Mouse (Mus musculus): ENCODE measurements at regions not wholly inside any gene's neighbourhood (a gene's known extent, or its start where the extent isn't known, plus 50 kb on each side); places are given as distances from the start of the nearest gene placed in this dataset.

DNA sequence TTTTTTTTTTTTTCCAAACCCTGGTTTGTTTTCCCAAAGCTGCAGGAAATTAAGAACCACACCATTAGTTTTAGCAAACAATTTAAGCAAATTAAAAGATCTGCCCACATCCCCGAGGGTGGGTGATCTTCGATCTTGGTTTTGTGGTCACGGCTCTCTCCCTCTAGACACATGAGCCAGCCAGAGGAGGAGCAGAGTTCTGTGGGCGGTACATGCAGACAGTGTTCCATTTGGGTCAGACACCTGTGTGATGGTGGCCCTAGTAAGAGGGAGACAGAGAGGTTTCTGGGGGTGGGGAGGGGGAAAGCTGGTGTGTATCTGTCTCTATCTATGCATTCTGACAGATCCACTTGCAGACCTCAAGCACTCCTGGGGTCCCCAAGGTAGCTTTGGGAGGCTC is 118.0 kb downstream of the Vapb start:
- Histone ChIP-seq H3K36me3 (ENCODE audit: insufficient read depth, low read length) (no peaks in the 10 kb centered on the region), H3K27ac (ENCODE audit: low read depth, low read length) (no peak overlapping the region), H3K9me3 (ENCODE audit: low read length) (no peaks in the 10 kb centered on the region), H3K4me2 (ENCODE audit: low read depth, low read length, poor library complexity, severe bottlenecking) (no peak overlapping the region), H3K27me3 (ENCODE audit: insufficient read depth, low read length) (no peaks in the 10 kb centered on the region), H3K9ac (replicated peaks; ENCODE audit: low read length, poor library complexity, severe bottlenecking) (no peak overlapping the region), H3K4me3 (ENCODE audit: low read depth, low read length) (no peak overlapping the region), H3K4me1 (ENCODE audit: insufficient read depth, low read length) (no peaks in the 10 kb centered on the region)
- DNase-seq (ENCODE audit: low spot score) (no peak), ATAC-seq (ENCODE audit: low FRiP score) (no peak)
- TF ChIP-seq CTCF (IDR thresholded peaks at IDR 0.05) = no peak
- WGBS = 62% methylated on average over 4 of the region's 4 CpGs

DNA sequence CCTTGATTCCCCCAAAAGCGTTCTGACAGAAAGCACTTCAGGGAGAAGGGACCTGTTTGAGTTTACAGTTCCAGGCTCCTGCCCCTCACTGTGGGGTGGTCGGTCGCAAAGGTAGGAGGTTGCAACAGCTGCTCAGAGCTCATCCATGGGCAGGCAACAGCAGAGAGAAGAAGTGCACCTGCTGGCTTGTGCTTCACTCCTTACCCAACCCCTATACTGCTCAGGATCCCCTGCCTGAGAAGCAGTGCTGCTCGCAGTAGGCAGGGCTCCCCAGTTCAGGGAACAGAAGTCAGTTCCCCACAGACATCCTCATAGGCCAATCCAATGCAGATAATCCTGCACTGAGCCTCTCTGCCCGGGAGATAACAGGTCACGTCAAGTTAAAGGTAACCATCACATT is 119.7 kb downstream of the Vapb start:
- H3K9me3 ChIP-seq (ENCODE audit: low read length) = no peaks in the 10 kb centered on the region
- no peak overlapping the region for H3K4me2 ChIP-seq (ENCODE audit: low read depth, low read length, poor library complexity, severe bottlenecking)
- no peak overlapping the region for H3K27ac ChIP-seq (ENCODE audit: low read depth, low read length)
- ATAC-seq (ENCODE audit: low FRiP score) (no peak), DNase-seq (ENCODE audit: low spot score) (no peak)
- no peaks in the 10 kb centered on the region for H3K4me1 ChIP-seq (ENCODE audit: insufficient read depth, low read length)
- 85% methylated on average over 6 of the region's 6 CpGs for WGBS
- no peaks in the 10 kb centered on the region for H3K27me3 ChIP-seq (ENCODE audit: insufficient read depth, low read length)
- no peaks in the 10 kb centered on the region for H3K36me3 ChIP-seq (ENCODE audit: insufficient read depth, low read length)
- H3K9ac ChIP-seq (replicated peaks; ENCODE audit: low read length, poor library complexity, severe bottlenecking) = no peak overlapping the region
- no peak overlapping the region for H3K4me3 ChIP-seq (ENCODE audit: low read depth, low read length)
- no peak for TF ChIP-seq CTCF (IDR thresholded peaks at IDR 0.05)

DNA sequence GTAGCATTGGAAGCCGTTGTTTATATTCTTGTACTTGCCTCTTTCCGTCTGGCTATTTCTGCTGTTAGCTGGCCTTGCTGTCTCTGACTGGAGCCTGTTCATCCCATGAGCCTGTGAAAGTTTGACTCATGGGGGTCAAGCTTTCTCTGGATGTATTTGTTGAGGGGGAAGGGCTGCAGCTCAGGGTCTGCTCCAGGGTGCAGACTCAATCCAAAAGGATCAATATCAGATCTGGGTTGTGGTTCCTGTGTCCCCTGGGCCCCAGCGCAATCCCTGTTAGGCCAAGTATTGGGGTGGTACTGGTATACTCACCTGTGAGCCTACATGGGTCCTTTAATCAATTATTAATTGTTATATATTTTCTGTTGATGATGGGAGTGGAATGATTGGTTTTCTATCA is 135.7 kb downstream of the Vapb start:
- Histone ChIP-seq H3K27ac (ENCODE audit: low read depth, low read length) (no peak overlapping the region), H3K9me3 (ENCODE audit: low read length) (no peaks in the 10 kb centered on the region), H3K36me3 (ENCODE audit: insufficient read depth, low read length) (no peaks in the 10 kb centered on the region), H3K9ac (replicated peaks; ENCODE audit: low read length, poor library complexity, severe bottlenecking) (no peak overlapping the region), H3K4me3 (ENCODE audit: low read depth, low read length) (no peak overlapping the region), H3K4me2 (ENCODE audit: low read depth, low read length, poor library complexity, severe bottlenecking) (no peak overlapping the region), H3K4me1 (ENCODE audit: insufficient read depth, low read length) (no peaks in the 10 kb centered on the region), H3K27me3 (ENCODE audit: insufficient read depth, low read length) (no peaks in the 10 kb centered on the region)
- DNase-seq (ENCODE audit: low spot score) (no peak), ATAC-seq (ENCODE audit: low FRiP score) (no peak)
- TF ChIP-seq CTCF (IDR thresholded peaks at IDR 0.05) = no peak
- 93% methylated on average over 3 of the region's 3 CpGs for WGBS
